Mouse (Mus musculus) ES-Bruce4 (cell line): ENCODE data around the gene Nms. TPM values are rescaled to one million over a fixed set of nuclear protein-coding genes. Genes with fewer than 3 reads are reported as not detected.

Source experiments
- H3K27ac ChIP-seq: 2 replicates; pipeline ENCODE4 v1.5.1; 2012; ENCODE audit warnings: low read length, inconsistent platforms; ENCODE audit not compliant: insufficient read depth
- H3K27me3 ChIP-seq: 2 replicates; pipeline ENCODE4 v1.6.1; 2012; ENCODE audit warnings: mild to moderate bottlenecking, low read length, inconsistent platforms; ENCODE audit not compliant: control insufficient read depth, poor library complexity, insufficient read depth, severe bottlenecking
- H3K36me3 ChIP-seq: 2 replicates; pipeline ENCODE4 v1.6.1; 2012; ENCODE audit warnings: inconsistent platforms, mild to moderate bottlenecking, low read length, moderate library complexity; ENCODE audit not compliant: control insufficient read depth, poor library complexity, insufficient read depth, severe bottlenecking
- H3K4me1 ChIP-seq: one replicate; pipeline ENCODE4 v1.8.1; 2011; ENCODE audit warnings: low read length; ENCODE audit not compliant: control insufficient read depth, insufficient read depth
- H3K4me3 ChIP-seq: 2 replicates; pipeline ENCODE4 v1.5.1; 2011; ENCODE audit warnings: low read depth, mild to moderate bottlenecking, low read length
- H3K9ac ChIP-seq: 2 replicates; pipeline ENCODE4 v1.6.1; 2012; ENCODE audit warnings: low read depth, mild to moderate bottlenecking, inconsistent platforms; ENCODE audit not compliant: poor library complexity, severe bottlenecking
- H3K9me3 ChIP-seq: replicated peaks from 2 replicates; pipeline ENCODE4 v1.6.1; 2012; ENCODE audit warnings: mild to moderate bottlenecking, low read length, inconsistent platforms; ENCODE audit not compliant: control insufficient read depth, poor library complexity, insufficient read depth, severe bottlenecking
- CTCF ChIP-seq: IDR thresholded peaks from one replicate; pipeline ENCODE4 v1.8.1; 2011; ENCODE audit warnings: low read depth, low read length
- EP300 ChIP-seq: IDR thresholded peaks from 2 replicates; pipeline ENCODE4 v1.6.1; 2011; ENCODE audit warnings: low read depth, low read length; ENCODE audit not compliant: insufficient read depth
- POLR2A ChIP-seq: IDR thresholded peaks from one replicate; pipeline ENCODE4 v1.8.1; 2011; ENCODE audit warnings: low read length; ENCODE audit not compliant: insufficient read depth
- polyA plus RNA-seq: library from polyadenylated mRNA; stranded (reverse); fragments of >200 nt; gene quantifications from 2 replicates; pipeline ENCODE4 v1.2.4, GENCODE M21; 2011; ENCODE audit warnings: low read depth; ENCODE audit not compliant: missing spikeins, insufficient read depth, insufficient read length

Gene Nms
- not detected in 2 replicates for polyA plus RNA-seq

DNA sequence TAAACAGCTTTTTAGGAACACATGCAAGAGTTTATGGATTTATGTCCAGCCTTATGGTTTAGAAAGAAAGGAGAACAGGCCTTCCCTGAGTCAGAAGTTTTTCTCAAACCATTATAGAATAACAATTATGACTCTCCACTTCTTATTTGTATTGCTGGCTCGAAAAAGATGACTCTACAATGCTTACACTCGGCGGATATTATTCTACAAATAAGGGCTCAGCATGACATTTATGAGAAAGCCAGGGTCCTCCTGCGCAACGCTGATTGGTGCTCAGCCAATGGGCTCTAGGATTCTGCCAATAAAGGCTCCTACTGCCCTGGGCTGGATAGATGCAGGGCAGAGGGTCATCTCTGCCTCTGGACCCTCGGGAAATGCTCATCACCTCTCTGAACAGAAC, at the start of gene Nms:
Gene Nms (plus strand): TSS at position 301 of the 400 bp plus-strand sequence.
- Histone ChIP-seq H3K9ac (no peak within 1 kb of the TSS), H3K27me3 (no peaks in the 10 kb centered on the region), H3K27ac (no peak within 1 kb of the TSS), H3K4me1 (no peaks in the 10 kb centered on the region), H3K9me3 (no peaks in the 10 kb centered on the region), H3K36me3 (no peaks in the 10 kb centered on the region), H3K4me3 (no peak within 1 kb of the TSS)
- no peak for TF ChIP-seq POLR2A
- TF ChIP-seq EP300, result no peak
- no peak for TF ChIP-seq CTCF

DNA sequence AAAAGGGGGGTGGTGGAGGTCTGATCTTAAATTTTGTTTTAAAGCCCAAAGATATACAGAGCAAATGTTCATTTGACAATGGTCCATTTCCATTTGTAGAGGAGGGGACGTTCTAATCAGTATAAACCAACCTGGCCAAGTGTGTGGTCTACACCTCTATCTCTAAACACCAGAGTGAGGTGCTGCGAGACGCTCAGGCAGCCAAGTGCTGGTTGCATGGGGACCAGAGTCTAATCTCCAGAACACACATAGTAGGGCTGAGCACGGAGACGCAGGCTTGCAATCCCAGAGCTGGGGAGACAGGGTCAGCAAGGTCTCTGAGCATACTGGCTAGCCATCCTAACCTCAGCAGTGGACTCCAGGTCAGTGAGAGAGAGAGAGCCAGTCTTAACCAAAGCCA, 47.5 kb upstream of the Nms start:
- Histone ChIP-seq H3K9ac (no peak overlapping the region), H3K4me3 (no peak overlapping the region), H3K9me3 (no peaks in the 10 kb centered on the region), H3K36me3 (no peaks in the 10 kb centered on the region), H3K4me1 (peaks cover 4% of the 10 kb centered on the region), H3K27ac (no peak overlapping the region), H3K27me3 (no peaks in the 10 kb centered on the region)
- no peak for TF ChIP-seq EP300
- no peak for TF ChIP-seq CTCF
- no peak for TF ChIP-seq POLR2A

DNA sequence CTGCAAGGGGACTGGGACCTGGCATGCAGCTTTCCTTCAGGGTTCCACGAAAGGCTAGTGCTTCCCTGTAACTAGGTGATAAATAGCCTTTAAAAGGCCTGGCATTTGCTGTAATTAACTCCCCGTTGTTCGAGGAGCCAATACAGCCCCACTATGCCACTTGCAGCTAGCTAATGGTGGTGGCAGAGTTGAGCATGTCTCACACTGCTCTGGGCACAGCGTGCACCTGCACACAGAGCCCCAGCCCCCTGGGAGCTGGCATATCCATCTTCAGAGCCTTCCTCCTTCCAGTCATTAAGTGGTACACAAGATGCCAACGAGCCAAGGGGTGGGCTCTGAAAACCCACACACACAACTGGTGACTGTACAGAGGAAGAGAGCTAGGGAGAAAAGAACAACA, 45.9 kb upstream of the Nms start:
- H3K9ac ChIP-seq, result no peak overlapping the region
- no peak overlapping the region for H3K4me3 ChIP-seq
- no peak overlapping the region for H3K27ac ChIP-seq
- H3K4me1 ChIP-seq, result no peaks in the 10 kb centered on the region
- no peaks in the 10 kb centered on the region for H3K27me3 ChIP-seq
- H3K9me3 ChIP-seq, result no peaks in the 10 kb centered on the region
- no peak for TF ChIP-seq CTCF
- TF ChIP-seq EP300, result no peak
- TF ChIP-seq POLR2A, result no peak
- no peaks in the 10 kb centered on the region for H3K36me3 ChIP-seq

DNA sequence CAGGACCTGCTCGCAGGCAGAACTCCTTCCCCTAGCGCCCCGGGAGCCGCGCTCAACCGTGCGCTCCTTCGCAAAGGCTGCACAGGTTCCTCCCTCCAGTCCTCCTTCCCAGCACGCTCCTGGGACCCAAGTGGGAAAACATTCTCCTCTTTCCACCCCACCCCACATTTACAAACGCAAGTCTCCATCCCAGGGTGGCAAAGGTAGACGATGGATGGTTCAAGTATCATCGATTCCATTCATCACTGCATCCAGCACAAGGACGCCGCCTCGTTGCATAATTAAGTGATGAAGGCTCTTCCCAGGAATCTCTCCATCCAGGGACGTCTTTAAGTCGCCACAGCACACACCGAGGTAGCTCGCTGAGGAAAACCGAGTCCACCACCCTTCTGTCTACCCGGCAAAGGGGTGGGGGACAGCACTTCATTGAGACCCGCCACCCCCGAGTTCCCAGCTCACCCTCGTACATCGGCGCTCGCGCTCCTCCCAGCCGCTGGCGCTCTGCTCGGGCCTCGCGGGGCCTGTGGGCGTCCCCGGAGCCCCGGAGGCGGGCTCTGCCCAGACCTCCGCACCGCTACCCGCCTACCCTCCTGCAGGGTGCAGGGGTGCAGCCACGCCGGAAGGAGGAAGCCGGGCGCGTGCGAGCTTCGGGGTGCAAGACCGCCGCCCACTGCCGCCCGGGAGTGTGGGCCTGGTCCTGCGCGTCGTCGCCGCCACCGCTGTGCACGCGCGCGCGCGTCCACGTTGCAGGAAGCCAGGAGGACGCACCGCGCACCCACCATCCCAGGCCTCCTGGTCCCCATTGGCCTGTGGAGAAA, 41.3 kb upstream of the Nms start, which contains the start of gene Chst10:
Gene Chst10 (minus strand): TSS at position 731 of the 818 bp plus-strand sequence.
- Histone ChIP-seq H3K27me3 (no peaks in the 10 kb centered on the region), H3K4me1 (peaks cover 2% of the 10 kb centered on the region), H3K36me3 (no peaks in the 10 kb centered on the region), H3K27ac (no peak within 1 kb of the TSS), H3K9me3 (no peaks in the 10 kb centered on the region), H3K4me3 (peak within 1 kb of the TSS; percentile 66), H3K9ac (peak within 1 kb of the TSS; percentile 36)
- TF ChIP-seq EP300 (no peak), POLR2A (no peak), CTCF (no peak)

DNA sequence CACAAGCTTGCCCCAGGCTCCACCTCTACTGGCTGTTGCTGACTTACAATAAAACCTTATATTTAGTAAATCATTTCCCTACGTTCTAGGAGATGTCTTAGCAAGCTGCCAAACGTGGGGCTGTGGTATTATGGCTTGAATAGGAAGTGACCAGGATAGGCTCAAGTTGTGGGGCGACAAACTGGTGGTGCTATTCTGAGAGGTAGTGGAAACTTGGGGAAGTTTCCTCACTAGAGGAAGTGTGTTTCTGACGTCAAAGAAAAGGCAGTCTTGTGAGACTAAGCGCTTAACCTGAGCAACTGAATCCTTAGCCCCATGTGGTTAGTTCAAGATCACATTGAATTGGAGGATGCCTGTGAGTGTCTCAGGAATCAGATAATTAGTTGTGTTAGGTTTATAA, 36.4 kb upstream of the Nms start:
- Histone ChIP-seq H3K9me3 (no peaks in the 10 kb centered on the region), H3K27ac (no peak overlapping the region), H3K9ac (no peak overlapping the region), H3K4me1 (peaks cover 2% of the 10 kb centered on the region), H3K27me3 (no peaks in the 10 kb centered on the region), H3K36me3 (no peaks in the 10 kb centered on the region), H3K4me3 (no peak overlapping the region)
- TF ChIP-seq EP300 (no peak), POLR2A (no peak), CTCF (no peak)

DNA sequence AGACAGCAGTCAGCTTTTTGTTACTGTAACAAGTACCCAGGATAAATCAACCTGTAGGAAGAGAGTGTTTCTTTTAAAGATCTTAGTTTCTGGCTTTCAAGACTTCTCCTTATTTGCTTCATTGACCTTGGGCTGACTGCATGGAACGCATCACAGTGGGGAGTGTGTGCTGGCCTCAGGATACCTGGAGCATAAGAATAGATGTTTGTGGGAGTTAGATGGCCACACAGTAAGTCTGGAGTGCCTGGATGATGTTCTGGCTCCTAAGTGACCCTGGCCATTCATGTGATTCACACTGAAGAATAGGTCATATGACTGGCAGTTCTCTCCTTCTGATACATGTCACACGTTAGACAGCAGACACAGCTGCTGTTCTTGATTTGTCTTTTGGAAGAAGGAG, 35.0 kb upstream of the Nms start:
- Histone ChIP-seq H3K9me3 (no peaks in the 10 kb centered on the region), H3K27ac (no peak overlapping the region), H3K4me3 (no peak overlapping the region), H3K36me3 (no peaks in the 10 kb centered on the region), H3K27me3 (no peaks in the 10 kb centered on the region), H3K9ac (no peak overlapping the region), H3K4me1 (peaks cover 2% of the 10 kb centered on the region)
- TF ChIP-seq CTCF (no peak), POLR2A (no peak), EP300 (peak; percentile 62; the same call in 1 of the 2 replicates)
